21 mouse cellular contexts compared by ENCODE assay signal in the genomic region with DNA sequence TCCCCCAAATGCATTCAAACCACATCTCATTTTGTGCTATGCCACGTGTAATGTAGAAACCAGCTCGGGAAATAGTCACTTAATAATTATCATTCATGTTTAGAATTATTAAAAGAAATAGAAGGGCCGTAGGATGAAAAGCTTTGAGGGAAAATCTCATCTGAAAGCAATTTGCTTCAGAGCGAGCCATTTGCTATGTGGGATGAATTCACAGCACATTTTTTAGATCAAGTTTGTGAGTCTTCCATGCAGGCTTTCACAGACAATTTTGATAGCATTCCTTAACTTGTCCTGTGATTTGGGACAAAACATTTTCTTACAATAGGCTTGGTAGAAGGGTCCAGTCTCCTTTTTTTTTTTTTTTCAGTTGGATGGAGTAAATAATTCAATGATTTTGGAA.
A peak's percentile ranks its signal among the peaks of the same experiment; 100 is the strongest.
DNase-seq lines count a peak whose midpoint lies in the region; ATAC-seq and TF ChIP-seq lines count a peak whose summit lies in the region.
"Had no signal": no experiment of that assay in that cellular context is flagged by ENCODE, and none has a peak within 500 bp of the region (broad histone marks: within the 10 kb centered on the region; RNA-seq: fewer than 3 reads in every experiment).

No protein-coding gene starts in this region.

- no peak for ATAC-seq in midbrain, embryonic 11.5 days (ENCODE audit: low FRiP score)
- no peak for ATAC-seq in midbrain, embryonic 15.5 days (replicated peaks)
- ATAC-seq in embryonic facial prominence, embryonic 11.5 days (replicated peaks; ENCODE audit: insufficient number of reproducible peaks, low FRiP score, low TSS enrichment, low read depth), result no peak
- no peak for ATAC-seq in limb, embryonic 11.5 days (ENCODE audit: insufficient number of reproducible peaks, low FRiP score, low TSS enrichment, low read depth)
- no peak for ATAC-seq in limb, embryonic 15.5 days (ENCODE audit: insufficient number of reproducible peaks, low FRiP score, low TSS enrichment, low read depth)
- ATAC-seq in heart, embryonic 11.5 days (replicated peaks; ENCODE audit: insufficient number of reproducible peaks, low FRiP score, low TSS enrichment), result no peak
- no peak for ATAC-seq in intestine, postnatal 0 days
- no peak for ATAC-seq in liver, embryonic 11.5 days (replicated peaks; ENCODE audit: low FRiP score)
- ATAC-seq: forebrain, embryonic 13.5 days; forebrain, embryonic 15.5 days; forebrain, postnatal 0 days had no signal

- no peaks in the 10 kb centered on the region for H3K9me3 ChIP-seq in midbrain, embryonic 11.5 days (ENCODE audit: control insufficient read depth, low read length)
- no peaks in the 10 kb centered on the region for H3K9me3 ChIP-seq in midbrain, embryonic 15.5 days
- H3K9me3 ChIP-seq in embryonic facial prominence, embryonic 11.5 days (replicated peaks; ENCODE audit: control insufficient read depth, low read length), result no peaks in the 10 kb centered on the region
- no peaks in the 10 kb centered on the region for H3K9me3 ChIP-seq in limb, embryonic 11.5 days (ENCODE audit: control insufficient read depth, low read length)
- no peaks in the 10 kb centered on the region for H3K9me3 ChIP-seq in limb, embryonic 15.5 days
- H3K9me3 ChIP-seq in heart, embryonic 11.5 days (replicated peaks; ENCODE audit: control insufficient read depth, low read length), result no peaks in the 10 kb centered on the region
- H3K9me3 ChIP-seq in intestine, postnatal 0 days (ENCODE audit: control insufficient read depth), result no peaks in the 10 kb centered on the region
- H3K9me3 ChIP-seq in liver, embryonic 11.5 days (ENCODE audit: control insufficient read depth, low read length), result no peaks in the 10 kb centered on the region
- H3K9me3 ChIP-seq: embryonic facial prominence, embryonic 12.5 days; forebrain, embryonic 13.5 days; forebrain, embryonic 15.5 days had no signal

- TF ChIP-seq CTCF in intestine, postnatal 0 days (IDR thresholded peaks at IDR 0.05; ENCODE audit: low read depth), result no peak

- H3K4me1 ChIP-seq in midbrain, embryonic 11.5 days (ENCODE audit: control insufficient read depth, insufficient read depth, low read length), result peaks cover 2% of the 10 kb centered on the region; the same call in 1 of the 2 replicates
- H3K4me1 ChIP-seq in midbrain, embryonic 15.5 days, result 0 out of 2 replicates have a peak, but pooled peaks cover under 1% of the 10 kb centered on the region
- no peaks in the 10 kb centered on the region; the same call in 1 of the 2 replicates for H3K4me1 ChIP-seq in embryonic facial prominence, embryonic 11.5 days (ENCODE audit: control insufficient read depth, insufficient read depth, low read length)
- H3K4me1 ChIP-seq in limb, embryonic 11.5 days (ENCODE audit: control insufficient read depth, insufficient read depth, low read length), result peaks cover 4% of the 10 kb centered on the region
- H3K4me1 ChIP-seq in limb, embryonic 15.5 days, result 0 out of 2 replicates have a peak, but pooled peaks cover 1% of the 10 kb centered on the region
- no peaks in the 10 kb centered on the region for H3K4me1 ChIP-seq in heart, embryonic 11.5 days (ENCODE audit: control insufficient read depth, insufficient read depth, low read length)
- no peaks in the 10 kb centered on the region for H3K4me1 ChIP-seq in intestine, postnatal 0 days (replicated peaks; ENCODE audit: control insufficient read depth, insufficient read depth, low read length)
- H3K4me1 ChIP-seq in liver, embryonic 11.5 days (replicated peaks; ENCODE audit: control insufficient read depth, insufficient read depth, low read length), result no peaks in the 10 kb centered on the region
- H3K4me1 ChIP-seq: embryonic facial prominence, embryonic 12.5 days; forebrain, embryonic 13.5 days; forebrain, embryonic 15.5 days had no signal

- H3K4me2 ChIP-seq in midbrain, embryonic 11.5 days, result no peak overlapping the region
- H3K4me2 ChIP-seq in midbrain, embryonic 15.5 days, result no peak overlapping the region
- H3K4me2 ChIP-seq in embryonic facial prominence, embryonic 11.5 days (ENCODE audit: low read depth, low read length), result no peak overlapping the region
- H3K4me2 ChIP-seq in limb, embryonic 11.5 days (ENCODE audit: low read depth, severe bottlenecking), result no peak overlapping the region
- no peak overlapping the region for H3K4me2 ChIP-seq in limb, embryonic 15.5 days
- H3K4me2 ChIP-seq in heart, embryonic 11.5 days, result no peak overlapping the region
- H3K4me2 ChIP-seq in intestine, postnatal 0 days (replicated peaks; ENCODE audit: low read depth), result no peak overlapping the region
- H3K4me2 ChIP-seq in liver, embryonic 11.5 days, result no peak overlapping the region
- H3K4me2 ChIP-seq: embryonic facial prominence, embryonic 12.5 days; forebrain, embryonic 13.5 days; forebrain, embryonic 15.5 days had no signal

- H3K9ac ChIP-seq in midbrain, embryonic 11.5 days (ENCODE audit: low read length), result no peak overlapping the region
- no peak overlapping the region for H3K9ac ChIP-seq in midbrain, embryonic 15.5 days
- H3K9ac ChIP-seq in embryonic facial prominence, embryonic 11.5 days (replicated peaks; ENCODE audit: low read length), result no peak overlapping the region
- no peak overlapping the region for H3K9ac ChIP-seq in limb, embryonic 11.5 days (ENCODE audit: low read length)
- no peak overlapping the region for H3K9ac ChIP-seq in limb, embryonic 15.5 days
- H3K9ac ChIP-seq in heart, embryonic 11.5 days (ENCODE audit: low read depth, low read length), result no peak overlapping the region
- no peak overlapping the region for H3K9ac ChIP-seq in intestine, postnatal 0 days (ENCODE audit: low read depth, low read length)
- no peak overlapping the region for H3K9ac ChIP-seq in liver, embryonic 11.5 days (ENCODE audit: low read depth, low read length)
- H3K9ac ChIP-seq: embryonic facial prominence, embryonic 12.5 days; forebrain, embryonic 13.5 days; forebrain, embryonic 15.5 days; forebrain, postnatal 0 days had no signal

- H3K4me3 ChIP-seq in midbrain, embryonic 11.5 days (ENCODE audit: low read depth, low read length), result no peak overlapping the region
- no peak overlapping the region for H3K4me3 ChIP-seq in midbrain, embryonic 15.5 days
- no peak overlapping the region for H3K4me3 ChIP-seq in embryonic facial prominence, embryonic 11.5 days (ENCODE audit: low read depth, low read length)
- H3K4me3 ChIP-seq in limb, embryonic 11.5 days (ENCODE audit: low read depth, low read length), result no peak overlapping the region
- H3K4me3 ChIP-seq in limb, embryonic 15.5 days, result no peak overlapping the region
- no peak overlapping the region for H3K4me3 ChIP-seq in heart, embryonic 11.5 days (ENCODE audit: low read depth, low read length)
- no peak overlapping the region for H3K4me3 ChIP-seq in intestine, postnatal 0 days (ENCODE audit: low read depth, low read length)
- H3K4me3 ChIP-seq in liver, embryonic 11.5 days (ENCODE audit: low read depth, low read length), result no peak overlapping the region
- H3K4me3 ChIP-seq: embryonic facial prominence, embryonic 12.5 days; forebrain, embryonic 13.5 days; forebrain, embryonic 15.5 days had no signal

- H3K36me3 ChIP-seq in midbrain, embryonic 11.5 days (ENCODE audit: control insufficient read depth, insufficient read depth, low read length), result no peaks in the 10 kb centered on the region
- no peaks in the 10 kb centered on the region for H3K36me3 ChIP-seq in midbrain, embryonic 15.5 days (replicated peaks)
- H3K36me3 ChIP-seq in embryonic facial prominence, embryonic 11.5 days (replicated peaks; ENCODE audit: control insufficient read depth, insufficient read depth, low read depth, low read length), result no peaks in the 10 kb centered on the region
- no peaks in the 10 kb centered on the region for H3K36me3 ChIP-seq in limb, embryonic 11.5 days (ENCODE audit: control insufficient read depth, insufficient read depth, low read length)
- H3K36me3 ChIP-seq in limb, embryonic 15.5 days, result no peaks in the 10 kb centered on the region
- H3K36me3 ChIP-seq in heart, embryonic 11.5 days (ENCODE audit: control insufficient read depth, insufficient read depth, low read length), result no peaks in the 10 kb centered on the region
- no peaks in the 10 kb centered on the region for H3K36me3 ChIP-seq in intestine, postnatal 0 days (ENCODE audit: control insufficient read depth, insufficient read depth)
- no peaks in the 10 kb centered on the region for H3K36me3 ChIP-seq in liver, embryonic 11.5 days (ENCODE audit: control insufficient read depth, insufficient read depth, low read length)
- H3K36me3 ChIP-seq: embryonic facial prominence, embryonic 12.5 days; forebrain, embryonic 15.5 days had no signal

- peak; percentile 74 for DNase-seq in midbrain, embryonic 11.5 days (ENCODE audit: low spot score, missing footprints)
- peak; percentile 69 for DNase-seq in embryonic facial prominence, embryonic 11.5 days (ENCODE audit: low spot score)
- DNase-seq in limb, embryonic 11.5 days (ENCODE audit: low spot score), result no peak
- no peak for DNase-seq in liver, embryonic 11.5 days (ENCODE audit: low spot score)
- DNase-seq: adrenal gland, adult 2 months; adrenal gland, postnatal 10 days; adrenal gland, postnatal 25 days; cerebellum, adult 11 months; cerebellum, adult 18-20 months; cerebellum, adult 8-10 months; cerebellum, adult 9-11 months; cerebellum, postnatal 14 days; cerebellum, postnatal 36 days; forebrain, postnatal 0 days had no signal

- H3K27me3 ChIP-seq in midbrain, embryonic 11.5 days (ENCODE audit: control insufficient read depth, insufficient read depth, low read length), result no peaks in the 10 kb centered on the region
- no peaks in the 10 kb centered on the region for H3K27me3 ChIP-seq in midbrain, embryonic 15.5 days (replicated peaks)
- no peaks in the 10 kb centered on the region for H3K27me3 ChIP-seq in embryonic facial prominence, embryonic 11.5 days (ENCODE audit: control insufficient read depth, insufficient read depth, low read length)
- H3K27me3 ChIP-seq in limb, embryonic 11.5 days (ENCODE audit: control insufficient read depth, insufficient read depth, low read length), result no peaks in the 10 kb centered on the region
- H3K27me3 ChIP-seq in limb, embryonic 15.5 days, result no peaks in the 10 kb centered on the region
- no peaks in the 10 kb centered on the region for H3K27me3 ChIP-seq in heart, embryonic 11.5 days (ENCODE audit: control insufficient read depth, insufficient read depth, low read length)
- H3K27me3 ChIP-seq in intestine, postnatal 0 days (replicated peaks; ENCODE audit: control insufficient read depth, insufficient read depth, low read length), result no peaks in the 10 kb centered on the region
- H3K27me3 ChIP-seq in liver, embryonic 11.5 days (replicated peaks; ENCODE audit: control insufficient read depth, insufficient read depth, low read length), result no peaks in the 10 kb centered on the region
- H3K27me3 ChIP-seq: embryonic facial prominence, embryonic 12.5 days; forebrain, embryonic 13.5 days; forebrain, embryonic 15.5 days had no signal

- H3K27ac ChIP-seq in midbrain, embryonic 11.5 days (ENCODE audit: low read depth, low read length), result no peak overlapping the region
- no peak overlapping the region for H3K27ac ChIP-seq in midbrain, embryonic 15.5 days
- no peak overlapping the region for H3K27ac ChIP-seq in embryonic facial prominence, embryonic 11.5 days (replicated peaks; ENCODE audit: low read depth, low read length)
- 0 out of 2 replicates have a peak overlapping the region, but pooled peaks have one; percentile 55 for H3K27ac ChIP-seq in limb, embryonic 11.5 days (replicated peaks; ENCODE audit: low read depth, low read length)
- 0 out of 2 replicates have a peak overlapping the region, but pooled peaks have one; percentile 2 for H3K27ac ChIP-seq in limb, embryonic 15.5 days
- H3K27ac ChIP-seq in heart, embryonic 11.5 days (ENCODE audit: low read depth, low read length), result no peak overlapping the region
- no peak overlapping the region for H3K27ac ChIP-seq in intestine, postnatal 0 days (ENCODE audit: low read depth, low read length)
- no peak overlapping the region for H3K27ac ChIP-seq in liver, embryonic 11.5 days (ENCODE audit: low read depth, low read length)
- H3K27ac ChIP-seq: embryonic facial prominence, embryonic 12.5 days; forebrain, embryonic 13.5 days; forebrain, embryonic 15.5 days had no signal

- WGBS in midbrain, embryonic 11.5 days, result 86% methylated on average over 4 of the region's 4 CpGs
- 48% methylated on average over 4 of the region's 4 CpGs for WGBS in midbrain, embryonic 15.5 days
- WGBS in embryonic facial prominence, embryonic 11.5 days, result 29% methylated on average over 4 of the region's 4 CpGs
- 24% methylated on average over 4 of the region's 4 CpGs for WGBS in limb, embryonic 11.5 days
- 29% methylated on average over 4 of the region's 4 CpGs for WGBS in limb, embryonic 15.5 days
- 75% methylated on average over 4 of the region's 4 CpGs for WGBS in heart, embryonic 11.5 days (ENCODE audit: insufficient replicate concordance)
- 80% methylated on average over 4 of the region's 4 CpGs for WGBS in intestine, postnatal 0 days
- WGBS in liver, embryonic 11.5 days, result 75% methylated on average over 4 of the region's 4 CpGs

Comparison
In these comparisons a context has a peak if more than half of its experiments do, and no peak if none do; other contexts are left out.
1. DNase-seq: peak in midbrain, embryonic 11.5 days (single experiment) and embryonic facial prominence, embryonic 11.5 days (single experiment); none in limb, embryonic 11.5 days (single experiment) and liver, embryonic 11.5 days (single experiment).
2. H3K27ac ChIP-seq: peak in limb, embryonic 11.5 days (single experiment) and limb, embryonic 15.5 days (single experiment); none in midbrain, embryonic 11.5 days (single experiment), midbrain, embryonic 15.5 days (single experiment), embryonic facial prominence, embryonic 11.5 days (single experiment), heart, embryonic 11.5 days (single experiment), intestine, postnatal 0 days (single experiment) and liver, embryonic 11.5 days (single experiment).